Mouse (Mus musculus) kidney, embryonic 16.5 days (tissue): ENCODE data around the gene Mdn1. TPM values are rescaled to one million over a fixed set of nuclear protein-coding genes. Genes with fewer than 3 reads are reported as not detected.

Experiments
- ATAC-seq: fragments of 200-750 bp; cut with Nextera tagmentation; 2 replicates; pipeline ENCODE4 v1.8.0; 2017; ENCODE audit warnings: moderate TSS enrichment; ENCODE audit not compliant: low FRiP score, low TSS enrichment
- H3K27ac ChIP-seq: fragments of 300-500 bp; sonication (generic); 2 replicates; pipeline ENCODE4 v1.5.1; 2014; ENCODE audit warnings: low read length
- H3K27me3 ChIP-seq: fragments of 300-500 bp; sonication (generic); 2 replicates; pipeline ENCODE4 v1.6.1; 2014; ENCODE audit warnings: low read length, control low read depth, mixed read lengths; ENCODE audit not compliant: insufficient read depth
- H3K36me3 ChIP-seq: fragments of 300-500 bp; sonication (generic); 2 replicates; pipeline ENCODE4 v1.6.1; 2014; ENCODE audit warnings: low read length, control low read depth, mixed read lengths; ENCODE audit not compliant: insufficient read depth
- H3K4me1 ChIP-seq: fragments of 300-500 bp; sonication (generic); 2 replicates; pipeline ENCODE4 v1.6.1; 2014; ENCODE audit warnings: low read length, control low read depth, mixed read lengths; ENCODE audit not compliant: insufficient read depth
- H3K4me2 ChIP-seq: fragments of 300-500 bp; sonication (generic); replicated peaks from 2 replicates; pipeline ENCODE4 v1.6.1; 2014; ENCODE audit warnings: low read depth, low read length
- H3K4me3 ChIP-seq: fragments of 300-500 bp; sonication (generic); 2 replicates; pipeline ENCODE4 v1.5.1; 2014; ENCODE audit warnings: mild to moderate bottlenecking, low read length
- H3K9ac ChIP-seq: fragments of 300-500 bp; sonication (generic); replicated peaks from 2 replicates; pipeline ENCODE4 v1.6.1; 2014; ENCODE audit warnings: low read length
- H3K9me3 ChIP-seq: fragments of 300-500 bp; sonication (generic); 2 replicates; pipeline ENCODE4 v1.6.1; 2016; ENCODE audit warnings: low read length, control low read depth
- WGBS: fragments of 180-500 bp; shearing (Covaris S2); extraction: QIAGEN DNeasy Blood & Tissue Kit; methylation state at CpG from one replicate; pipeline ENCODE4 v1.1.7; 2014; 5-methylcytosine and 5-hydroxymethylcytosine counted together
- polyA plus RNA-seq: library from polyadenylated mRNA; unstranded; fragments of >200 nt; fragmentation: Nextera tagmentation; extraction: Ambion mirVana; gene quantifications from 2 replicates; pipeline ENCODE4 v1.2.1, GENCODE M21; 2015

Gene Mdn1
- polyA plus RNA-seq, 1 experiment from 2014 or later = 12.1 TPM

- Histone ChIP-seq H3K27me3 (no peaks in the 10 kb centered on the region), H3K9ac (no peak overlapping the region), H3K4me1 (no peaks in the 10 kb centered on the region), H3K27ac (no peak overlapping the region), H3K4me2 (no peak overlapping the region), H3K36me3 (peaks cover 46% of the 10 kb centered on the region), H3K4me3 (no peak overlapping the region), H3K9me3 (no peaks in the 10 kb centered on the region)
- no peak for ATAC-seq
- WGBS = 97% methylated on average over 10 of the region's 10 CpGs
Measured at GRCm38 (mm10) chr4:32768046-32768445, 111.1 kb downstream of the Mdn1 start.

GRCm38 (mm10) chr4:32770284-32770810 is 113.4 kb downstream of the Mdn1 start:
- 95% methylated on average over 7 of the region's 7 CpGs for WGBS

GRCm38 (mm10) chr4:32779996-32780395 is 123.1 kb downstream of the Mdn1 start:
- H3K36me3 ChIP-seq = peaks cover 12% of the 10 kb centered on the region; the same call in 1 of the 2 replicates
- no peak for ATAC-seq
- WGBS = 96% methylated on average over 4 of the region's 4 CpGs

More at GRCm38 (mm10) chr4:32770284-32770810, 113.4 kb downstream of the Mdn1 start:
- Histone ChIP-seq H3K4me3 (no peak overlapping the region), H3K27me3 (no peaks in the 10 kb centered on the region), H3K27ac (no peak overlapping the region), H3K9me3 (no peaks in the 10 kb centered on the region), H3K36me3 (peaks cover 53% of the 10 kb centered on the region), H3K4me1 (no peaks in the 10 kb centered on the region), H3K4me2 (no peak overlapping the region), H3K9ac (no peak overlapping the region)
- no peak for ATAC-seq

GRCm38 (mm10) chr4:32787110-32787509 is 130.2 kb downstream of the Mdn1 start:
- Histone ChIP-seq H3K4me1 (no peaks in the 10 kb centered on the region), H3K4me3 (no peak overlapping the region), H3K36me3 (0 out of 2 replicates have a peak, but pooled peaks cover 3% of the 10 kb centered on the region), H3K27ac (no peak overlapping the region), H3K27me3 (no peaks in the 10 kb centered on the region), H3K9ac (no peak overlapping the region), H3K4me2 (no peak overlapping the region), H3K9me3 (no peaks in the 10 kb centered on the region)
- no peak for ATAC-seq
- 87% methylated on average over 1 of the region's 1 CpGs for WGBS

More at GRCm38 (mm10) chr4:32779996-32780395, 123.1 kb downstream of the Mdn1 start:
- Histone ChIP-seq H3K4me2 (no peak overlapping the region), H3K9ac (no peak overlapping the region), H3K27ac (no peak overlapping the region), H3K27me3 (no peaks in the 10 kb centered on the region), H3K4me3 (no peak overlapping the region), H3K4me1 (no peaks in the 10 kb centered on the region), H3K9me3 (no peaks in the 10 kb centered on the region)

GRCm38 (mm10) chr4:32789020-32789419 is 132.1 kb downstream of the Mdn1 start:
- H3K9ac ChIP-seq = no peak overlapping the region
- 0 out of 2 replicates have a peak, but pooled peaks cover 3% of the 10 kb centered on the region for H3K36me3 ChIP-seq
- H3K4me3 ChIP-seq = no peak overlapping the region
- H3K27ac ChIP-seq = no peak overlapping the region
- no peak overlapping the region for H3K4me2 ChIP-seq
- no peak for ATAC-seq
- no peaks in the 10 kb centered on the region for H3K27me3 ChIP-seq
- no peaks in the 10 kb centered on the region for H3K9me3 ChIP-seq
- 86% methylated on average over 4 of the region's 4 CpGs for WGBS
- no peaks in the 10 kb centered on the region for H3K4me1 ChIP-seq

- 92% methylated on average over 4 of the region's 4 CpGs for WGBS
- H3K4me3 ChIP-seq = no peak overlapping the region
- no peak for ATAC-seq
Measured at GRCm38 (mm10) chr4:32798976-32799375, 142.1 kb downstream of the Mdn1 start.

GRCm38 (mm10) chr4:32799966-32800576 is 143.2 kb downstream of the Mdn1 start, which contains the start of gene Lyrm2:
TSS of gene Lyrm2 (plus strand) at chr4:32800253.
- peak; percentile 93 for ATAC-seq
- under 1% methylated on average over 53 of the region's 53 CpGs for WGBS
- peak within 1 kb of the TSS; percentile 78 for H3K9ac ChIP-seq

More at GRCm38 (mm10) chr4:32798976-32799375, 142.1 kb downstream of the Mdn1 start:
- no peak overlapping the region for H3K4me2 ChIP-seq
- H3K27ac ChIP-seq = no peak overlapping the region
- peaks cover 6% of the 10 kb centered on the region for H3K4me1 ChIP-seq
- no peak overlapping the region for H3K9ac ChIP-seq
- H3K36me3 ChIP-seq = peaks cover 3% of the 10 kb centered on the region; the same call in 1 of the 2 replicates
- H3K9me3 ChIP-seq = no peaks in the 10 kb centered on the region
- H3K27me3 ChIP-seq = no peaks in the 10 kb centered on the region

GRCm38 (mm10) chr4:32800577-32801170 is 143.8 kb downstream of the Mdn1 start:
- Histone ChIP-seq H3K27me3 (no peaks in the 10 kb centered on the region), H3K27ac (peak overlapping the region; percentile 98), H3K4me3 (peak overlapping the region; percentile 68), H3K4me1 (peaks cover 6% of the 10 kb centered on the region), H3K9ac (peak overlapping the region; percentile 78), H3K9me3 (no peaks in the 10 kb centered on the region), H3K36me3 (peaks cover 3% of the 10 kb centered on the region; the same call in 1 of the 2 replicates), H3K4me2 (peak overlapping the region; percentile 67)
- peak; percentile 43; the same call in 1 of the 2 replicates for ATAC-seq
- 7% methylated on average over 9 of the region's 9 CpGs for WGBS

More at GRCm38 (mm10) chr4:32799966-32800576, 143.2 kb downstream of the Mdn1 start, which contains the start of gene Lyrm2:
- H3K27ac ChIP-seq = peak within 1 kb of the TSS; percentile 98
- H3K4me1 ChIP-seq = peaks cover 6% of the 10 kb centered on the region
- H3K4me3 ChIP-seq = peak within 1 kb of the TSS; percentile 68
- H3K4me2 ChIP-seq = peak within 1 kb of the TSS; percentile 67
- no peaks in the 10 kb centered on the region for H3K27me3 ChIP-seq
- H3K9me3 ChIP-seq = no peaks in the 10 kb centered on the region
- H3K36me3 ChIP-seq = peaks cover 3% of the 10 kb centered on the region; the same call in 1 of the 2 replicates

GRCm38 (mm10) chr4:32817478-32817877 is 160.6 kb downstream of the Mdn1 start:
- Histone ChIP-seq H3K9ac (no peak overlapping the region), H3K4me3 (no peak overlapping the region), H3K4me1 (no peaks in the 10 kb centered on the region), H3K4me2 (no peak overlapping the region), H3K27ac (no peak overlapping the region), H3K36me3 (no peaks in the 10 kb centered on the region), H3K27me3 (no peaks in the 10 kb centered on the region), H3K9me3 (no peaks in the 10 kb centered on the region)
- 84% methylated on average over 5 of the region's 5 CpGs for WGBS
- ATAC-seq = no peak
